In the genomic region with DNA sequence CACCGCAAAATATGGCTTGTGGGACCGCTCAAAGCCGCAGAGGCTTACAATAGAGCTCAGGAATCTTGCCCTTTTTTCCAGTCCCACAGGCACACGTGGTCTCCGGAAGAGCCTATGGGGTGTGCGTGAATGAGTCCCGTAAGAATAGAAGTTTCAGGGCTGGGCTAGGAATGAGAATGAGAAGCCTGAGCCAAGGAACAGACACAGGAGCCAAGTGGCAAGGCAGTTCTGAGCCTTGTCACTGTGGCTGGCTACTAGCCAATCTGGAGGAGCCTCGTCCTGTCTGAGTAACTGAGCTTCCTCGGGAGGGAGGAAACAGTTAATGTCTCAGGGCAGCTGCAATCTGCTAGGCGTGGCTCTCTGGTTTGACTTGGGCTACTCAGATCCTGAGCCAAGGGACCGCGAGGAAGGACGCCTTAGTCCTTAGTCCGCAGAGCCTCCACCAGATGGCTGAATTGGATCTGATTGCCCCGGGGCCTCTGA, we compare ENCODE assay signal across 1 mouse cellular context.
TF ChIP-seq lines count a peak whose summit lies in the region.

Trim16 (plus strand) TSS at position 173 of the 483 bp plus-strand sequence.

TF ChIP-seq in MEL, 35 proteins besides CTCF, POLR2A, EP300 and RAD21 (continued from another document):
- TF ChIP-seq MAZ (IDR thresholded peaks at IDR 0.05; ENCODE audit: low read depth, low read length) (peak; percentile 45; the same call in 1 of the 2 replicates), NRF1 (IDR thresholded peaks at IDR 0.05; ENCODE audit: insufficient read depth, low read depth, low read length, poor library complexity, severe bottlenecking) (no peak), RCOR1 (IDR thresholded peaks at IDR 0.05; ENCODE audit: low read depth, low read length) (peak; percentile 88), GABPA (IDR thresholded peaks at IDR 0.05; ENCODE audit: low read depth, low read length) (peak; percentile 82), KAT2A (conservative IDR thresholded peaks at IDR 0.05; ENCODE audit: low read depth, low read length) (no peak; the same call in 1 of the 2 replicates), ELF1 (IDR thresholded peaks at IDR 0.05; ENCODE audit: low read depth, low read length) (peak; percentile 33), MAX (IDR thresholded peaks at IDR 0.05; ENCODE audit: low read length) (peak; percentile 84), NELFE (IDR thresholded peaks at IDR 0.05; ENCODE audit: low read depth, low read length) (peak; percentile 22; the same call in 1 of the 2 replicates), TAL1 (IDR thresholded peaks at IDR 0.05; ENCODE audit: low read length) (peak; percentile 14; the same call in 1 of the 2 replicates), MEF2A (IDR thresholded peaks at IDR 0.05; ENCODE audit: extremely low read depth, insufficient replicate concordance, low read depth, low read length, poor library complexity, severe bottlenecking) (peak; percentile 58; the same call in 1 of the 2 replicates), POLR2AphosphoS5 (IDR thresholded peaks at IDR 0.05; ENCODE audit: borderline replicate concordance, low read depth, low read length) (no peak), TCF12 (IDR thresholded peaks at IDR 0.05; ENCODE audit: low read depth, low read length) (peak; percentile 66; the same call in 1 of the 2 replicates), TBP (IDR thresholded peaks at IDR 0.05; ENCODE audit: low read depth, low read length) (peak; percentile 78), MXI1 (IDR thresholded peaks at IDR 0.05; ENCODE audit: low read depth, low read length) (peak; percentile 76), JUND (IDR thresholded peaks at IDR 0.05; ENCODE audit: low read depth, low read length) (no peak)
